Mouse (Mus musculus): ENCODE measurements around the gene 4930438A08Rik.
"Not testable (repeated sequence)": the region's sequence is repeated elsewhere in the genome, so short reads cannot be mapped to it uniquely, and the experiment has no call there.

Gene 4930438A08Rik

GRCm38 (mm10) chr11:58274572-58274971 lies at the start of gene 4930438A08Rik:
TSS of gene 4930438A08Rik (plus strand) at chr11:58274799.
- DNase-seq, result no peak

DNA sequence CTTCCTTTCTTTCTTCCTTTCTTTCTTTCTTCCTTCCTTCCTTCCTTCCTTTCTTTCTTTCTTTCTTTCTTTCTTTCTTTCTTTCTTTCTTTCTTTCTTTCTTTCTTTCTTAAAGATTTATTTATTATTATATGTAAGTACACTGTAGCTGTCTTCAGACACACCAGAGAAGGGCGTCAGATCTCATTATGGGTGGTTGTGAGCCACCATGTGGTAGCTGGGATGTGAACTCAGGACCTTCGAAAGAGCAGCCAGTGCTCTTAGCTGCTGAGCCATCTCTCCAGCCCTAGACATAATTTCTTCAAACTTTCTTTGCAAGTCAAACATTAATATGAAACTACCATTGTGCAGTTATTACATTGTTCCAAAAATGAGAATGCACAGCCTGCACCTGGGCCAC lies 49.7 kb upstream of the 4930438A08Rik start:
- not testable (repeated sequence) for DNase-seq

DNA sequence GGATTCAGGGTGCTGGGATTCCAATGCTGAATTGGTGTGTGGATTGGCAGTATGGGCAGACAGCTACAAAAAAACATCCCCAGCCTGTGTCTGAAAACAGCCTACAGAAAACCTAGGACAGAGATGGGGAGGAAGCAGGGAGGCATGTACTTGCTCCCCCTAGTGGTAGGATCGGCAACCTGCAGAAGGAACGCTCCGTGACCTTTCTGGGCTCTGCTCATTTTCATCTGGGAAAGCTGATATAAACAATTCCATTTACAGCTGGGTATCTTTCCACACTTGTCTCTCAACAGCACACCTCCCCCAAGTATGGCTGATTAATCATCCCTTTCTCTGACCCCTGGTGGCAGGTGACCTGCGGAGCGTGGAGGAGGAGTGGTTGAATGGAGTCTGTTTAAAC lies 48.9 kb upstream of the 4930438A08Rik start:
- peak; percentile 83 for DNase-seq

DNA sequence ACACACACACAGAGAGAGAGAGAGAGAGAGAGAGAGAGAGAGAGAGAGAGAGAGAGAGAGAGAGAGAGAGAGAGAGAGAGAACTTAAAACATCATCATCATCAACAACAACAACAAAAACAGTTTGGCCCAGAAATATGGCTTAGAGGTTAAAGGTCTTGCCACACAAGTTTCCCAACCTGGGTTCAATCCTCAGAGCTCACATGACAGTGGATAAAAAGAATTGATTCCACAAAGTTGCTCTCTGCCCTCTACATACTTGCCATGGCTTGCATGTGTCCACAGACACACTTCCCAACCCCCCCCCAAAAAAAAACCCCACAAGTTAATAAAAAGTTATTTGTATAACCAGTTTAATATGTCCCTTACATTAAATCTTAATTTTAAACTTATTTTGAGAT lies 48.2 kb upstream of the 4930438A08Rik start:
- no peak for DNase-seq

- DNase-seq, result not testable (repeated sequence)
Measured at GRCm38 (mm10) chr11:58228021-58228420, 46.6 kb upstream of the 4930438A08Rik start.

GRCm38 (mm10) chr11:58230396-58230910 lies 44.1 kb upstream of the 4930438A08Rik start:
- no peak for DNase-seq

DNA sequence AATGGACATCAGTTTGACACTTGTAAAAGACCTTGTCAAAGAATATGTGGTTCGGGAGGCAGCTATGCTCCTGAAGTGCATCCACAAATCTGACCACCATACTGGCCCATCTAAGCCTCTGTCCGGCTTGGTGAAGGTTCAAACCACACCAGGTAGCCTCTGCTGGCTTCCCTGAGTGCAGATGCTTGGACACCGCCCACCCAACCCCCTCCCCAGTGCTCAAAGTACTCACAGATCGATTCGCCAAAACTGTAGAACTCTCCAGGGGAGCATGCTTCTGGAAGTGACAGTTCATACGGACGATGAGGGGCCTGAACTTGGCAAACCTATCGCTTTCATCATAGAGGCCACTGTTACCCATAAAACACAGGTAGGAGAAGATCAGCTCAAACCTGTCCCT lies 43.4 kb upstream of the 4930438A08Rik start:
- DNase-seq, result no peak

GRCm38 (mm10) chr11:58234551-58234950 lies 40.0 kb upstream of the 4930438A08Rik start:
- not testable (repeated sequence) for DNase-seq

DNA sequence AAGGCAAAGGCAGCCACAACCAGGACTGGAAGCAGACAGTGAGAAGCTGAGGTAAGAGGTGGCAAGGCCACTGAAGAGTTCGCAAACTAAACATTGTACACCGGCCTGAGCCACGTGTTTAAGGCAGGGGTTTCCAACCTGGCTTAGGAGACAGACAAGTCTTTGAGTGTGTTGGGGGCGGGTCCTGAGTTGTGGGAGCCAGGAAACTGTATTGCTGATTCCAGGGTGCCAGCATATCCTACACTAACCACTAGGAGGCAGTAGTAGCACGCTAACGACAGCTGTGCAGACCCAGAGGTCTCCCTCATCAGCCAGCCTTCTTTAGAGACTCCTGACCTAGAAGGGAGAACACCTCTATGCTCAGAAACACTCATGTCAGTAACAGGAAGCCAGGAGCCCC lies 39.4 kb upstream of the 4930438A08Rik start:
- peak; percentile 65 for DNase-seq

- peak; percentile 85 for DNase-seq
Measured at GRCm38 (mm10) chr11:58238840-58239791, 35.5 kb upstream of the 4930438A08Rik start.

DNA sequence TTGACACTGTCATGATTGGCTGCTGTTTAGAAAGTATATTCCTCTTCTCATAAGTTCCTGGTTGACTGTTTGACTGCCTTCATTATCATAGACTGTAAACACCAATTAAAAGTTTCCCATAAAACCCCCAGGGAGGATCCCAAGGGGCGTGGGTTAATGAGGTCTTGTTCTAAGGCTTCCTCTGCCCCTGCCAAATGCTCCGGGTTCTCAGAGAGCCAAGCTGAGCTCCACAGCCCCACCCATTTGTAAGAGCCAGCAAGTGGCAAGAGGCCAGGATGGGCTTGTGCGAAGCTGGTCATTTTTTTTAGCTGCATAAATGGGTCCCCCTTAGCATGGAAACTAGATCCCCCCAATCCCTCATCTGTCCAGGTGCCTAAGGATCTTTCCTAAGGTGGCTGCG lies 27.3 kb upstream of the 4930438A08Rik start:
- DNase-seq, result peak; percentile 27

DNA sequence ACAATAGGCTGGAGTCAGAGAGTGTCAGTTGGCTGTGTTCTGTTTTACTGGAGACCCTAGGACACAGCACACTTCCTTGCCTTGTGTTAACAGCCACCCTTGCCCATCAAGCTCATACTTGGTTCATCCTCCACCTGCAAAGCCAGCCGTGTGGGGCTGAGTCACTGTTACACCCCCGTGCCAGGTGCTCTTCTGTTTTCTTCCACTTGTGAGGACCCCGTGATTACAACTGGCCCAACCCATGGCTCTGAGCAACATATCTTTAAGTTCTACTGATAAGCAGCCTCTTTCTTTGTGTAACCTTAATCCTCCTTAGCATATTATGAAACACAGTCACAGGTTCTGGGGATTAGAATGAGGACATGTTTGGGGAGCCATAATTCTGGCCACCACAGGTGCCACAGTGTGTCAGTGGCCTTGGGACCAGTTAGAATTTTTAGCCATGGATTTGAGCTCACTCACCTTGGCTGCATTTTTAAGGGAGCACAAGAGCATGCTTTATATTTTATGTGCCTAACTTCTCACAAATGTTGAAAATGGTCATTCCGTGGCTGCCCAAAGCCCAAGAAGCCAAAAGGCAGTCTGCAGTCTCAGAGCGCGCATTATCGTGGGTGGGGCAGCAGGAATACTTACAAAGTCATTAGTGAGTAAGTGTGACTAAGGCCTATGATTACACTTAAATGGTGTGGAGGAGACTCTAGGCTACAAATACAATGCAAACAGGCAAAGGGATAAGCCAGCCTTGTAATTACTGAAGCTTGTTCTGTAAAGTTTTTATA lies 25.2 kb upstream of the 4930438A08Rik start:
- DNase-seq, result no peak

DNA sequence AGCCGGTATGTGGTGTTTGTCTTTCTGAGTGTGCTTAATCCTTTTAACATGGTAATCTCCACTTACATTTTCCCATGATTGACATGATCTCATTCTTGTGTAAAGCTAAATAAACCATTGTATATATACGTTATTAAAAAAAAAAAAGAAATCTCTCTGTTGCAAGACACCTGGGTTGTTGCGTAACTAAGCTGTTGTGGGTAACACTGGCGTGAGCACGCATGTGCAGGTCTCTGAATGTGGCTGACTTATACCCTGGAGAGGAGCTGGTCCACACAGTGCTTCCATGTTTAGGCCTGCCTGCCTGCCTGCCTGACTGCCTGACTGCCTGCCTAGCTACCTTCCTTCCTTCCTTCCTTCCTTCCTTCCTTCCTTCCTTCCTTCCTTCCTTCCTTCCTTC lies 24.0 kb upstream of the 4930438A08Rik start:
- DNase-seq, result peak; percentile 7

DNA sequence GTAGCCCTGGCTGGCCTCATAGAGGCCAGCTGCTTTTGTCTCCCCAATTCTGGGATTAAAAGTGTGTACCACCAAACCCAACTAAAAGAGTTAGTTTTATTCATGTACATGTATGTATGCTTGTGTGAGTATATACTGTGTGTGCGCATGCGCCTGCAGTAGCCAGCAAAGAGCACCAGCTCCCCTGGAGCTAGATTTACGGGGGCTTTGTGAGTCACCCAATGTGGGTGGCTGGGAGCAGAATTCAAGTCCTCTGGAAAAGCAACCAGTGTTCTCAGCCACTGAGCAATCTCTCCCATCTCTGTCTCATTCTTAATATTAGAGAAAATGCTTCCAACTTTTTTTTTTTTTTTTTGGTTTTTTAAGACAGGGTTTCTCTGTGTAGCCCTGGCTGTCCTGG lies 20.2 kb upstream of the 4930438A08Rik start:
- no peak for DNase-seq

- no peak for DNase-seq
Measured at GRCm38 (mm10) chr11:58257816-58258215, 16.8 kb upstream of the 4930438A08Rik start.

DNA sequence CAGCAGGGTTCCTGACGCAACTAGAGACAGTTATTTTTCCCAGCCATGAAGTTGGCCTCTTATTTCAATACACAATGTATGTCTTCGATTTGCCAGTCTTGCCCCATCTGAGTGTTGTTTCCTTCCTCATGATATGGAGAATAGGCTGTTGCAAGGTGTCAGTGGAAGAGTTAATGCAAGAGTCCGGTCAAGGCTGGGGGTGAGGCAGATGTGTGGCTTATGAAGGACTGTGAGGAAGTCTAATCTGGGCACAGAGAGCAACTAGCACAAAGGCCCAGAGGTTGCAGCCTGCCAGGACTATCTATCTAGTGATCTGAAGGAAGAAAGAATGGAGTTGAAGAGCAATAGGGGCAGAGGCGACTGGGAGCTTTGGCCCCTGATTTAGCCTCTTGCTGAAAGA lies 14.4 kb upstream of the 4930438A08Rik start:
- no peak for DNase-seq

DNA sequence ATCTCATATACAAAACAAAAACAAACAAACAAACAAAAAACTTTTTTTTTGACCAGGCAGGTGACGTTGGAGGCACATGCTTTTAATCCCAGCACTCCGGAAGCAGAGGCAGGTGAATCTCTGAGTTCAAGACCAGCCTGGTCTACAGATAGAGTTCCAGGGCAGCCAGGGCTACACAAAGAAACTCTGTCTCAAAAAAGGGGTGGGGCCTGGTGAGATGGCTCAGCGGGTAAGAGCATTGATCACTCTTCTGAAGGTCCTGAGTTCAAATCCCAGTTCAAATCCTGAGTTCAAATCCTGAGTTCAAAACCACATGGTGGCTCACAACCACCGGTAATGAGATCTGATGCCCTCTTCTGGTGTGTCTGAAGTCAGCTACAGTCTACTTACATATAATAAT lies 12.8 kb upstream of the 4930438A08Rik start:
- no peak for DNase-seq

DNA sequence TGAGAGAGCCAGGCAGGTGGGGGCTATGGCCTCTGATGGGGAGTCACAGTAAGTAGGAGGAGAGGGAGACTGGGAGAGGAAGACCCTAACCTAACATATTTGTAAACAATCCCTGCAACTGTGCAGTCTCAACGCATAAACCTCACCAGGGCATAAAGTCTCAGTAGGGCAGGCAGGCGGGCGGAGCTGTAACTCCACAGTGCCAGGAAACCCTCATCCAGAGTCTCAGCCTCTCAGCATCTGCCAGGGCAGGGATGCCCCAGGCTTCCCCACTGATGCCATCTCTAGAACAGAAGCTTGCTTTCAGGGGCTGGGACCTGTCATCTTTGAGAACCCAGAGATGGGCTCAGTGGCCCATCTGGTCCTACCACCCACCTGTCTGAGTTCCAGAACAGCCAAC lies 12.3 kb upstream of the 4930438A08Rik start:
- no peak for DNase-seq

- no peak for DNase-seq
Measured at GRCm38 (mm10) chr11:58263516-58263915, 11.1 kb upstream of the 4930438A08Rik start.

- no peak for DNase-seq
Measured at GRCm38 (mm10) chr11:58264546-58264945, 10.1 kb upstream of the 4930438A08Rik start.

DNA sequence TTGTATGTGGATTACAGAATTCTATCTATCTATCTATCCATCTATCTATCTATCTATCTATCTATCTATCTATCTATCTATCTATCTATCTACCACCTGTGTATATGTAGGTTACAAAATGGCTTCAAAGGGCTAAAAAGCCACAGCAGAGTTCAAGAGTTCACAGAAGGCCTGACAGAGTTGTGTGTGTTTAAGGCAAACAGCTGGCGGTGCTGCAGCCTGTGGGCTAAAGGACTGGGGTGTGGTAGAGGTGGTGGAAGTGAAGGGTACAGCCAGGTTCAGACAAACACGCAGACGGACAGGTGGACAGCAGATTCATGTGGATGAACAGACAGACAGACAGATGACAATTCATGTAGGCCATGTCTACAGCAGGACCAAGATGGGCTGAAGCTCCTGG lies 6.3 kb upstream of the 4930438A08Rik start:
- no peak for DNase-seq

DNA sequence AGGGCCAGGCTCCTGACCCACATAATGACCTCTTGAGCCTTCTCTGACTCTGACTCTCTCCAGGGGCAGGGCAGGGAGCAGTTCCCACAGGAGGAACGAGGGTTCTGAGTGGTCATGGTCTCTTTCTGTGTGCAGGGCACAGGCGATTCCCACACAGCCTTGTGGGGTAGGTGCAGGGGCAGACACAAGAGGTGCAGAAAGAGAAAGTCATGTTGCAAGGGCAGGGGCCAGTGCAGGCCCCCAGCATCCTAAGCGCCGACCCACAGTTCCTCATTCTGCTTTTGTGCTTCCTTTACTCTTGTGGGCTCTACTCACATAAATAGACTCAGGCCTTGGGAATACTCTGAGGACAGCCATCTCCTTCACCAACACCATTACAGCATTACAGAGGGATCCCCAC lies 1.2 kb downstream of the 4930438A08Rik start:
- DNase-seq, result no peak

- no peak for DNase-seq
Measured at GRCm38 (mm10) chr11:58281970-58282496, 7.4 kb downstream of the 4930438A08Rik start.

All from lung, postnatal 36 days (tissue).